Mouse (Mus musculus): ENCODE results near the gene Syt8. TPM values are rescaled to one million over a fixed set of nuclear protein-coding genes. Genes with fewer than 3 reads are reported as not detected.

The Syt8 gene
- polyA plus RNA-seq, 1 experiment = 0.07 TPM

GRCm38 (mm10) chr7:142459299-142459691 is 24.6 kb downstream of the Syt8 start:
- Histone ChIP-seq H3K79me2 (ENCODE audit: control insufficient read depth, insufficient read depth) (no peaks in the 10 kb centered on the region), H3ac (ENCODE audit: control insufficient read depth, insufficient read length, low read depth) (no peak overlapping the region), H3K36me3 (ENCODE audit: control insufficient read depth, insufficient read depth) (no peaks in the 10 kb centered on the region), H3K79me3 (ENCODE audit: low read depth) (no peaks in the 10 kb centered on the region), H3K4me3 (ENCODE audit: insufficient read depth, poor library complexity, severe bottlenecking) (no peak overlapping the region), H3K27me3 (ENCODE audit: control insufficient read depth, insufficient read depth, insufficient read length) (no peaks in the 10 kb centered on the region)
- TF ChIP-seq MAX (IDR thresholded peaks at IDR 0.05) (no peak), CEBPB (IDR thresholded peaks at IDR 0.05; ENCODE audit: low read depth) (no peak), USF1 (IDR thresholded peaks at IDR 0.05; ENCODE audit: low read depth) (no peak), FOSL1 (IDR thresholded peaks at IDR 0.05; ENCODE audit: insufficient read depth, low read length, poor library complexity, severe bottlenecking) (no peak), MYOG (IDR thresholded peaks at IDR 0.05; ENCODE audit: control insufficient read depth, extremely low read depth, insufficient read length) (no peak), MYOD1 (IDR thresholded peaks at IDR 0.05; ENCODE audit: control insufficient read depth, insufficient read length, low read depth) (no peak), CTCF (IDR thresholded peaks at IDR 0.05; ENCODE audit: control insufficient read depth, insufficient read depth, insufficient read length) (no peak)

GRCm38 (mm10) chr7:142460636-142461077 is 26.0 kb downstream of the Syt8 start, which contains the start of gene Lsp1:
Gene Lsp1, plus strand, starts transcription at chr7:142460809.
- Histone ChIP-seq H3K36me3 (ENCODE audit: control insufficient read depth, insufficient read depth) (no peaks in the 10 kb centered on the region), H3K79me2 (ENCODE audit: control insufficient read depth, insufficient read depth) (no peaks in the 10 kb centered on the region), H3ac (ENCODE audit: control insufficient read depth, insufficient read length, low read depth) (no peak within 1 kb of the TSS), H3K79me3 (ENCODE audit: low read depth) (no peaks in the 10 kb centered on the region), H3K27me3 (ENCODE audit: control insufficient read depth, insufficient read depth, insufficient read length) (no peaks in the 10 kb centered on the region), H3K4me3 (ENCODE audit: insufficient read depth, poor library complexity, severe bottlenecking) (no peak within 1 kb of the TSS)
- TF ChIP-seq MAX (IDR thresholded peaks at IDR 0.05) = no peak

GRCm38 (mm10) chr7:142461446-142461845 is 26.8 kb downstream of the Syt8 start:
- H3K4me3 ChIP-seq (ENCODE audit: insufficient read depth, poor library complexity, severe bottlenecking) = no peak overlapping the region
- H3K36me3 ChIP-seq (ENCODE audit: control insufficient read depth, insufficient read depth) = no peaks in the 10 kb centered on the region
- no peak overlapping the region for H3ac ChIP-seq (ENCODE audit: control insufficient read depth, insufficient read length, low read depth)
- no peaks in the 10 kb centered on the region for H3K79me3 ChIP-seq (ENCODE audit: low read depth)
- no peaks in the 10 kb centered on the region for H3K79me2 ChIP-seq (ENCODE audit: control insufficient read depth, insufficient read depth)
- H3K27me3 ChIP-seq (ENCODE audit: control insufficient read depth, insufficient read depth, insufficient read length) = no peaks in the 10 kb centered on the region
- no peak for TF ChIP-seq USF1 (IDR thresholded peaks at IDR 0.05; ENCODE audit: low read depth)
- no peak for TF ChIP-seq CTCF (IDR thresholded peaks at IDR 0.05; ENCODE audit: control insufficient read depth, insufficient read depth, insufficient read length)
- TF ChIP-seq CEBPB (IDR thresholded peaks at IDR 0.05; ENCODE audit: low read depth) = no peak
- TF ChIP-seq MYOG (IDR thresholded peaks at IDR 0.05; ENCODE audit: control insufficient read depth, extremely low read depth, insufficient read length) = no peak
- TF ChIP-seq MYOD1 (IDR thresholded peaks at IDR 0.05; ENCODE audit: control insufficient read depth, insufficient read length, low read depth) = no peak
- no peak for TF ChIP-seq FOSL1 (IDR thresholded peaks at IDR 0.05; ENCODE audit: insufficient read depth, low read length, poor library complexity, severe bottlenecking)
- no peak for TF ChIP-seq MAX (IDR thresholded peaks at IDR 0.05)

GRCm38 (mm10) chr7:142462190-142462589 is 27.5 kb downstream of the Syt8 start:
- Histone ChIP-seq H3K27me3 (ENCODE audit: control insufficient read depth, insufficient read depth, insufficient read length) (no peaks in the 10 kb centered on the region), H3ac (ENCODE audit: control insufficient read depth, insufficient read length, low read depth) (no peak overlapping the region), H3K79me2 (ENCODE audit: control insufficient read depth, insufficient read depth) (no peaks in the 10 kb centered on the region), H3K79me3 (ENCODE audit: low read depth) (no peaks in the 10 kb centered on the region), H3K36me3 (ENCODE audit: control insufficient read depth, insufficient read depth) (no peaks in the 10 kb centered on the region), H3K4me3 (ENCODE audit: insufficient read depth, poor library complexity, severe bottlenecking) (no peak overlapping the region)
- no peak for TF ChIP-seq MYOG (IDR thresholded peaks at IDR 0.05; ENCODE audit: control insufficient read depth, extremely low read depth, insufficient read length)
- TF ChIP-seq USF1 (IDR thresholded peaks at IDR 0.05; ENCODE audit: low read depth) = no peak
- no peak for TF ChIP-seq FOSL1 (IDR thresholded peaks at IDR 0.05; ENCODE audit: insufficient read depth, low read length, poor library complexity, severe bottlenecking)
- peak; percentile 89 for TF ChIP-seq MYOD1 (IDR thresholded peaks at IDR 0.05; ENCODE audit: control insufficient read depth, insufficient read length, low read depth)
- TF ChIP-seq CTCF (IDR thresholded peaks at IDR 0.05; ENCODE audit: control insufficient read depth, insufficient read depth, insufficient read length) = no peak

- Histone ChIP-seq H3K79me2 (ENCODE audit: control insufficient read depth, insufficient read depth) (no peaks in the 10 kb centered on the region), H3K36me3 (ENCODE audit: control insufficient read depth, insufficient read depth) (no peaks in the 10 kb centered on the region), H3ac (ENCODE audit: control insufficient read depth, insufficient read length, low read depth) (no peak overlapping the region), H3K79me3 (ENCODE audit: low read depth) (no peaks in the 10 kb centered on the region), H3K4me3 (ENCODE audit: insufficient read depth, poor library complexity, severe bottlenecking) (no peak overlapping the region), H3K27me3 (ENCODE audit: control insufficient read depth, insufficient read depth, insufficient read length) (no peaks in the 10 kb centered on the region)
- no peak for TF ChIP-seq MAX (IDR thresholded peaks at IDR 0.05)
- no peak for TF ChIP-seq FOSL1 (IDR thresholded peaks at IDR 0.05; ENCODE audit: insufficient read depth, low read length, poor library complexity, severe bottlenecking)
- no peak for TF ChIP-seq MYOG (IDR thresholded peaks at IDR 0.05; ENCODE audit: control insufficient read depth, extremely low read depth, insufficient read length)
- TF ChIP-seq CEBPB (IDR thresholded peaks at IDR 0.05; ENCODE audit: low read depth) = no peak
- no peak for TF ChIP-seq CTCF (IDR thresholded peaks at IDR 0.05; ENCODE audit: control insufficient read depth, insufficient read depth, insufficient read length)
- TF ChIP-seq MYOD1 (IDR thresholded peaks at IDR 0.05; ENCODE audit: control insufficient read depth, insufficient read length, low read depth) = no peak
- no peak for TF ChIP-seq USF1 (IDR thresholded peaks at IDR 0.05; ENCODE audit: low read depth)
These were observed 28.0 kb downstream of the Syt8 start for GRCm38 (mm10) chr7:142462594-142463078.

GRCm38 (mm10) chr7:142470171-142470691 is 35.6 kb downstream of the Syt8 start:
- no peaks in the 10 kb centered on the region for H3K36me3 ChIP-seq (ENCODE audit: control insufficient read depth, insufficient read depth)
- no peaks in the 10 kb centered on the region for H3K27me3 ChIP-seq (ENCODE audit: control insufficient read depth, insufficient read depth, insufficient read length)
- peaks cover 38% of the 10 kb centered on the region for H3K79me2 ChIP-seq (ENCODE audit: control insufficient read depth, insufficient read depth)
- H3K79me3 ChIP-seq (ENCODE audit: low read depth) = peaks cover 18% of the 10 kb centered on the region
- no peak overlapping the region for H3K4me3 ChIP-seq (ENCODE audit: insufficient read depth, poor library complexity, severe bottlenecking)
- H3ac ChIP-seq (ENCODE audit: control insufficient read depth, insufficient read length, low read depth) = peak overlapping the region; percentile 29
- no peak for TF ChIP-seq MYOD1 (IDR thresholded peaks at IDR 0.05; ENCODE audit: control insufficient read depth, insufficient read length, low read depth)
- no peak for TF ChIP-seq CTCF (IDR thresholded peaks at IDR 0.05; ENCODE audit: control insufficient read depth, insufficient read depth, insufficient read length)
- no peak for TF ChIP-seq CEBPB (IDR thresholded peaks at IDR 0.05; ENCODE audit: low read depth)
- no peak for TF ChIP-seq USF1 (IDR thresholded peaks at IDR 0.05; ENCODE audit: low read depth)
- TF ChIP-seq FOSL1 (IDR thresholded peaks at IDR 0.05; ENCODE audit: insufficient read depth, low read length, poor library complexity, severe bottlenecking) = no peak
- no peak for TF ChIP-seq MYOG (IDR thresholded peaks at IDR 0.05; ENCODE audit: control insufficient read depth, extremely low read depth, insufficient read length)
- TF ChIP-seq MAX (IDR thresholded peaks at IDR 0.05) = no peak

All from C2C12 (cell line).